Mouse (Mus musculus) mesoderm, embryonic 11.5 days (tissue): ENCODE measurements around the gene Nfkb1.

Experiments used
- DNase-seq: peaks from one replicate; pipeline ENCODE4 v3.0.0-alpha.2; 2012; ENCODE audit warnings: low read depth, low spot score

Gene Nfkb1

DNA sequence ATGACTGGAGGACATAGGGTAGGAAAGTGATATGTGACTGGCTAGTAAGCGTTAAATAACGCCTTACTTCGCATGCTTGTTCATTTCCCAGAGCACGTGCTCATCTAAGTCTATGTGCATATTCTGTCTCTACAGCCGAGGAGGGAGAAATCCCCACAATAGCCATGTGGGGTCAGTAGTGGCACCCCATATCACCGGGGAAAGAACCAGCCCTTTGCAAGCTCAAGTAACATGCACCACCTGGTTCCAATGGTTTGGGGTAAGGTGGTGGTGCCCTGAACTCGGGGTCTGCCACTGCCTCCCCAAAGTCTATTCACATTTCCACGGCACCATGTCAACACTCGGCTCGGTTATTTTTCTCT is 60.3 kb downstream of the Nfkb1 start:
- DNase-seq = no peak

GRCm38 (mm10) chr3:135630430-135631095 is 60.8 kb downstream of the Nfkb1 start:
- no peak for DNase-seq

GRCm38 (mm10) chr3:135629830-135630355 is 61.5 kb downstream of the Nfkb1 start:
- no peak for DNase-seq

DNA sequence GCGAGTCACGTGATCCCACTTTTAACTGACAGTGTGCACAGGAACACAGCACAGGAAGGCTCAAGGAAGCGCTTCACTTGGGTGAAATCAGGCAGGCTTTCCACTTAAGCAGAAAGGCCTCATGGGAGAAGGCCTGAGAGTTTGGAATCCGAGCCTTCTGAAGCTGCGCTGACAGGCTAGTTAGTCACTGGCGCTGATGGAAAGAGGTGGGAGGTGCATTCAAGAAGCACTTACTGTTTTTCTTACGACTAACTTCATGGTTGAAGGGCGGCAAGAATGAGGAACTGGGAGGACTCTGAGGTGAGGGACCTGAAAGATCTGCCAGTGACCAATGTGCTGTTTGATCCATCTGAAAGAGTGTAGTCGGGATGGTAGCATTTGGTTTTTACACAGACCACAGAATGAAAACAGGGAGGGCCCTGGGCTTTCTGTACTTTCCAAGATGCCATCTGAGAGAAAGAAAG is 62.6 kb downstream of the Nfkb1 start:
- DNase-seq = peak; percentile 34

DNA sequence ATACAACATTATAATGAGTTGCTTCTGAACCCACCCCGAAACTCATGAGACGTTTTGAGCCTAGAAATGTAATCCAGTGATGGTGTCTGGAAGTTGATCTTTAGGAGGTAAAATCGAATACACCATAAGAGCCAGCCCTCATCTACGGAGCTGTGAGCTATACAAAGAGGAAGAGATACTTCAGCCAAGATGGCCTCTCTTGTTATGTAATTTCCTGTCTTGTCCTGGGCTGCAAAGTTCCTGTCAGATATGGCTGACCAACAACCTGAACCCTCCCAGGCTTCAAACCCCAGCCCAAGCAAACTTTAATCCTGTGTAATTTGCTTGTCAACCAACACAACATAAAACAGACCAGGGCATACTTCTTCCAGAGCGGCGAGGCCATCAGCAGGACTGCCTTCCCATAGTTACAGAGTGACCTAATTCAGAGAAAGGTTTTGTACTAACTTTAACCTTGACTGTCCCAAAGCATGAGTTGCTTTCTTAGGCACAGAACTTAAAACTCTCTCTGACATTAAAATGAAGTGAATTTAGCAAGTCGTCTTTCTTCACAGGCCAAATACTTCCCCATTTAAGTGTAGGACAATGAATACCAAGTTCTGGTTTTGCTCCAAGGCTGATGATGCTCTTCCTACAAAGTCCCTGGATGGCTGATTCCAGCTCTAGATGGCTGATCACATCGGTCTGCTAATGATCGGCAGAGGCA is 63.2 kb downstream of the Nfkb1 start:
- DNase-seq = no peak

DNA sequence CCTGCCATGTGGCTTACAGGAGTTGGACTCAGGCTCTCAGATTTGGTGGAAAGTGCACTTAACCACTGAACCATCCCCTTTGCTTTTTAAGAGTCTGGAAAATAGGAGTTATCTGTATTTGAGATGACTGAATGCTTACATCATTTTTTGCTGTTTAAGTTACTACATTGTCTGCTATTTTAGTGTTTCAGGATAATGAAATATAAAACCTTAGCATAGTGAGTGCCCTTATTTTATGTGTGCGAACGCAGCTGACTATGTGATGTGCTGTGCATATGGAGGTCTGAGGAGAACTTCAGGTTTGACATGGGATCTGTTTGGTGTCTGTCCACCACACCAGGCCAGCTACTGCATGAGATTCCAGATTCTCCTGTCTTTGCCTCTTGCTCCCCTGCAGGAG is 66.1 kb downstream of the Nfkb1 start:
- no peak for DNase-seq

- DNase-seq = no peak
Measured at GRCm38 (mm10) chr3:135616730-135617129, 74.6 kb downstream of the Nfkb1 start.

DNA sequence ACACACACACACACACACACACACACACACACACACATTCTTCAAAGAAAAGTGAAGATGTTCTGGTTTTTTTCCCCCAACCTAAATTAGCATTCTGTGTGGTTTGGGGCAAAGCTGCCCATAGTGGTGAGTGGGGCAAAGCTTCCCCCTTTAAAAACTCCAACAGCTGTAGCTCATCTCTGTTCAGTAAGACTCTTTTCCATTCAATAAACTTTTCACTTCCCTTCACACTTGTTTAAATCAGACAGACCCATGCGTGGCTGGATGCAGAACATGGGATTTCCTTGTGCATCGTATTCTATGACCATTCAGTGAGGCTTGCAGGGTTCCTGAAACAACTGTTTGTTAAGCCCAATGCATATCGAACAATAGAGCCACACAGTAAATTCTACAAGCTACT is 77.0 kb downstream of the Nfkb1 start:
- DNase-seq = no peak

- no peak for DNase-seq
Measured at GRCm38 (mm10) chr3:135610221-135610620, 81.1 kb downstream of the Nfkb1 start.

DNA sequence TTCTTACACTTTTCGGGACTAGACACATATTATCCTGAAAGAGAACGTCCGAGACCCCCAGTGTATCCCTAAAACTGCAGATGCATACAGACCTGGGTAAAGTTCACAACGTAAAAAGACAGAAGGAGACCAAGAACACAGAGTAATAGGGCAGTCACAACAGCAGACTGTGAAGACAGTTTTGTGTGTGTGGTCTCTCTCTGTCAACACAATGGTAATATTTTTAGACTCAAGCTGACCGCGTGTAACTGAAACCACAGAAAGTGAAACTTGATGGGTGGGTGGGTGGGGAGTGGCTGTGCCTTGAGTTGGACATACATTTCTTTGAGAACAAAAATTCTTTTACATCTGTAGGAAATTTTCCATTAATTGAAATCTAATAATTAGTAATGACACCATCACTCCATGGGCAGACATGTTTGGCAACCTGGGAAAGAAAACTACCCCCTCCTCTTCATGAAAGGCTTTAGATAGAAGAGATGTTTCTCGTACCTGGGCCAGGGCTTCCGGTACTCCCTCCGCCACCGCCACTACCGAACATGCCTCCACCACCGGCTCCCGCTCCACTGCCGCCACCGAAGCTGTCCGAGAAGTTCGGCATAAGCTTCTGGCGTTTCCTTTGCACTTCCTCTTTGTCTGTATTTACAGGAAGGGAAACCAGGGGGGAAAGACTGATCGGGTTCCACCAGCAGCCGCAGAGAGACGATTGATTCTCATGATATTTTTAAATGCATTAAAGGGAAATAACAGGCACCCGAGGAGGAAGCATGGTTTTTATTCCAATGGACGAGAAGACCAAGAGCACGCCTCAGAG is 83.5 kb downstream of the Nfkb1 start:
- DNase-seq = no peak

GRCm38 (mm10) chr3:135607021-135607420 is 84.3 kb downstream of the Nfkb1 start:
- no peak for DNase-seq

GRCm38 (mm10) chr3:135606592-135606991 is 84.8 kb downstream of the Nfkb1 start:
- DNase-seq = no peak

- DNase-seq = no peak
Measured at GRCm38 (mm10) chr3:135605474-135605873, 85.9 kb downstream of the Nfkb1 start.

DNA sequence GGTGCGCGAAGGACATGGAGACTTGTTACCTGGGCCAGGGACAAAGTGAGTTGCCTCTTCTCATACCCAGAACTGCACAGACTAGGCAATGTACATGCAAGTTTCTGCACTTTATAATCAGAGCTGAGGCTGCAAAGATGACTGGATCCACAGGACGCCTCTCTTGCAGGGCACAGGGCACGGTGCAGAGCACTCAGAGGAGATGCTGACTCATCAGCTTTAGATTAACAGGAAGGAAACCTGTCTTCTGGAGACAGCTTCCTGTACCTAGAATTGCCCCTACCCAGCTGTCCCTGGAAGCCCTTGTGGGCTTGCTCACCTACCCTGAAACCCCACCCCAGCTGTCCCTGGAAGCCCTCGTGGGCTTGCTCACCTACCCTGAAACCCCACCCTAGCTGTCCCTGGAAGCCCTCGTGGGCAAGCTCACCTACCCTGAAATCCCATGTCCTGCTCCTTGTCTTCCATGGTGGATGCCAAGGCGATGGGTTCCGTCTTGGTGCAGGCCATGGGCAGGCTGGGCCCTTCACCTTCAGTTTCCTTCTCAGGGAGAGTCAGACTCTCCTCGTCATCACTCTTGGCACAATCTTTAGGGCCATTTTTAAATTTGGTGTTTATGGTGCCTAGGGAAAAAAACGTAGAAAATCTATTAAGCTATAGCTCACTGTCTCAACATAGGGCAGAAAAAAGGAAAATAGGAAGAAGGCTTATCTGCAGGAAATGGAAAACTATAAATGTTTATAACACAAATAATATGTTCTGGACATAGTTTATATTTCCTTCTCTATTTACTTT is 86.5 kb downstream of the Nfkb1 start:
- DNase-seq = no peak

DNA sequence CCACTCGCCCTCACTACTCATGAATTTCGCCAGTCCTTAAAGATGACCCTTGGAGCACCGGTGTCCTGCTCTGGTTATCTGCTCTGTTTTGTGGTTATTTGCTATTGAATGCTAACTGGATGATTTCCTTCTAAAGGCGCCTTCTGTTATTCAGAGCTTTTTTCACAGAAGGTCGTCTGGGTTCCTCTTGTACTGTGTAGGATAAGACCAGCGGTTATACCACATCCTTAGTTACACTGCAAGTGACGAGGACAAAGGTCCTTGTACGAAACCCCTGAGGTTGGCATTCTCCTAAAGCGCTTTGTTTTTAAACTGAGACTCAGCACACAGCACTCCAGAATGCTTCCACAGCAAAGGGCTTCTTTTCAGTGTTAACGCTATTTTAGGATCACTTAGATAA is 88.6 kb downstream of the Nfkb1 start:
- DNase-seq = no peak

DNA sequence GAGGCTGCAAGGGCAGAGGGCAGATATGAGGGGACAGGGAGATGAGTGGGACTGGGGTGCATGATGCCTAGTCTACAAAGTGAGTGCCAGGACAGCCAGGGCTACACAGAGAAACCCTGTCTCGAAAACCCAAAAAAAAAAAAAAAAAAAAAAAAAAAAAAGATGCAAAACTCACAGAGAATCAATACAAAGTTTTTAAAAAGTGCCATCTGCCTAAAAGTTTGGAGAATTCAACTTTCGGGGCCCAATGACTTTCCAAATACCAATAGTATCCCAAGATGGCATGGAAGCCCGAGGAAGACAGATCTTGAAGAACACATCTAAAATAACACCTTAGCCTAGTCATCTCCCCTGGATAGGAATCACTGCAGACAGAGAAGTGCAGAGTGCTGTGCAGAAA is 93.0 kb downstream of the Nfkb1 start:
- DNase-seq = no peak

DNA sequence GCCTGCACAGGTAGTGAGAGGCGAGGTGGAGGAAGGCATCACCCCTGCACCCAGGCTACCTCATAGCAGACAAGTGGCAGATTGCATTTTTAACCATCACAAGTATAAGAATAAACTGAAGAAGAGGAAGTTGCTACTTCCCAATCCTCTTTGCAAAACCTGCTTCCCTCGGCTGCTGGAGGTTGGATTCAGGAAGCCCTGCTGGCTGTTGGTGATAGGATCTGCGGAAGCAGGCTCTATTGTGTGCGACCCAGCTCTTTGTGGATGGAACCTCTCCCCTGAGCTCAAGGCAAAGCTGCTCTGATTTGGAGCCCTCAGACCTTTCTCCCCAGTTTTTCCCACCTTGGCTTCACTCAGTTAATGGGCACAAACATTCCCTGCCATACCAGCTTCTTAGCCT is 94.3 kb downstream of the Nfkb1 start:
- DNase-seq = no peak

DNA sequence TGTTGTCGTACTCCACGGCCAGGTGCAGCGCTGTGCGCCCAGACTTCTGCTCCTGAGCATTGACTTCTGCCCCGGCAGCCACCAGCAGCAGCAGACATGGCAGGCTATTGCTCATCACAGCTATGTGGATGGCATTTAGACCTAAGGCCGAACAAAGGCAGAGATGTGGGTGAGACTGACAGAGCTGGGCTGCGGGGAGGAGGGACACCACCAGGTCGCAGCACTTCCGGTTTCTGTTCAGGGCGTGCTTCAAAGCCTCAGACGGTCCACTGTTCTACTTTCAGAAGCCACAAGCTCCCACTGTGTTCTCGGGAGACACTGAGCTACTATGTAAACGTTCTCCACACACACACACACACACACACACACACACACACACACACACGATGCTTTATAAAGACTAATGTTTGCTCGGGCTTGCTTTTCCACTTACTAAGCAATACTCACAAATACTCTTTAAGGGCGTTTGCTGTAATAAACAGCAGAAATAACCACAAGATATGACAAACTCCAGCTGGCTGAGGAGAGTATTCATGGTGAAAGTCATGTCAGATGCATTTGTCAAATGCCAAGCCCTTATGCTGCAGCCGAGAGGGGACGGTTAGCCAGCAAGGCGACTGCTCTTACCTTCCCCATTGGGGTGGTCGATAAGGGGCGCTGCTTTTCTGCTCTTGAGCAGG is 97.0 kb downstream of the Nfkb1 start:
- no peak for DNase-seq

DNA sequence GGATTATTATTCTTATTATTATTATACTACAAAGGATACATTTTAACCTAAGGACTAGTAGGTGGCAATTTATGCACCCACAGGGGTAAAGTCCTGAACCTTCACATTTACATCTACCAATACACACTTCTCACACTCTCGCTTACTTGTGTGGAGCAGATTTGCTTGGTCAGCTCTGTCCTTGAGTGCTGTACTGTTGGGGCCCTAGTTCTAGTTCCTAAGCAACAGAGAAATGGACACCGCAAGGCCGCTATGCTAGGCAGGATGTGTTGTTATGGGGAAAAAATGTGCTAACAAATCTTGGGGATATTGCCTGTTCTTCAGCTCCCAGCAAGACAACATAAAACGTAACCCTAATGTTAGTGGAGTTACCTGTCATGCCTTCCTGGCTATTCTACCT is 99.3 kb downstream of the Nfkb1 start:
- no peak for DNase-seq

DNA sequence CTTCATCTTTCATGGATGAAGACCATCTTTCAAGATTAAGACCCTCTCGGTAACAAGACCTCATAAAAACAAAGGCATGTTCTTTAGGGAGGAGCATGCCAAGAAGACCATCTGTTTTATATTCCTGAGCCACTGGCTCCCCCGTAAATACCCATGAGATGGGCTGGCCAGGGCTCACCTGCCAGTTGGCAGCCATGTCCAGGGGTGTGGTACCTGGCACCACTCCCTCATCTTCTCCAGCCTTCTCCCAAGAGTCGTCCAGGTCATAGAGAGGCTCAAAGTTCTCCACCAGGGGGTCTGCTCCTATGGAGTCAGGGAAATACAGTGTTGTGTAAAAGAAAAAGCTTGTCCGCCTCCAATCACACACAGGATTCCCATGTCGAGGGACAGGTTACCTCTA is 100.0 kb downstream of the Nfkb1 start:
- DNase-seq = no peak

- DNase-seq = no peak
Measured at GRCm38 (mm10) chr3:135590471-135590870, 100.9 kb downstream of the Nfkb1 start.
